Mouse (Mus musculus) heart, embryonic 16.5 days (tissue): ENCODE data around the gene Ptgir. TPM values are rescaled to one million over a fixed set of nuclear protein-coding genes. Genes with fewer than 3 reads are reported as not detected.

Experiments
- ATAC-seq: fragments of 200-750 bp; cut with Nextera tagmentation; replicated peaks from 2 replicates; pipeline ENCODE4 v1.8.0; 2017; ENCODE audit warnings: moderate number of reproducible peaks; ENCODE audit not compliant: insufficient read depth, low FRiP score; ENCODE audit errors: extremely low read depth
- H3K27ac ChIP-seq: fragments of 300-500 bp; sonication (generic); 2 replicates; pipeline ENCODE4 v1.5.1; 2014; ENCODE audit warnings: mild to moderate bottlenecking, low read length, control low read depth, moderate library complexity
- H3K27me3 ChIP-seq: fragments of 300-500 bp; sonication (generic); 2 replicates; pipeline ENCODE4 v1.6.1; 2014; ENCODE audit warnings: low read length, mixed read lengths; ENCODE audit not compliant: control insufficient read depth, insufficient read depth
- H3K36me3 ChIP-seq: fragments of 300-500 bp; sonication (generic); 2 replicates; pipeline ENCODE4 v1.6.1; 2014; ENCODE audit not compliant: control insufficient read depth, insufficient read depth
- H3K4me1 ChIP-seq: fragments of 300-500 bp; sonication (generic); 2 replicates; pipeline ENCODE4 v1.6.1; 2014; ENCODE audit warnings: low read length, mixed read lengths; ENCODE audit not compliant: control insufficient read depth, insufficient read depth
- H3K4me2 ChIP-seq: fragments of 300-500 bp; sonication (generic); 2 replicates; pipeline ENCODE4 v1.6.1; 2014; ENCODE audit warnings: low read depth, mild to moderate bottlenecking, control low read depth, low read length
- H3K4me3 ChIP-seq: fragments of 300-500 bp; sonication (generic); 2 replicates; pipeline ENCODE4 v1.5.1; 2014; ENCODE audit warnings: mild to moderate bottlenecking, control low read depth, low read length
- H3K9ac ChIP-seq: fragments of 300-500 bp; sonication (generic); 2 replicates; pipeline ENCODE4 v1.6.1; 2014; ENCODE audit warnings: low read length, control low read depth
- H3K9me3 ChIP-seq: fragments of 300-500 bp; sonication (generic); replicated peaks from 2 replicates; pipeline ENCODE4 v1.6.1; 2016; ENCODE audit warnings: low read length; ENCODE audit not compliant: control insufficient read depth
- WGBS: fragments of 180-500 bp; shearing (Covaris S2); extraction: QIAGEN DNeasy Blood & Tissue Kit; methylation state at CpG from one replicate; pipeline ENCODE4 v1.1.7; 2014; 5-methylcytosine and 5-hydroxymethylcytosine counted together
- polyA plus RNA-seq: library from polyadenylated mRNA; unstranded; fragments of >200 nt; fragmentation: Nextera tagmentation; extraction: Ambion mirVana; gene quantifications from 2 replicates; pipeline ENCODE4 v1.2.1, GENCODE M21; 2015

Ptgir gene
- polyA plus RNA-seq, 1 experiment from 2014 or later, result 1.4 TPM

- no peak overlapping the region for H3K9ac ChIP-seq
- WGBS, result 83% methylated on average over 4 of the region's 4 CpGs
- ATAC-seq, result no peak
- H3K4me3 ChIP-seq, result no peak overlapping the region
- H3K36me3 ChIP-seq, result peaks cover 46% of the 10 kb centered on the region
- H3K4me1 ChIP-seq, result peaks cover 26% of the 10 kb centered on the region
- H3K27ac ChIP-seq, result no peak overlapping the region
- H3K27me3 ChIP-seq, result peaks cover 6% of the 10 kb centered on the region
- peaks cover 20% of the 10 kb centered on the region for H3K9me3 ChIP-seq
- H3K4me2 ChIP-seq, result no peak overlapping the region
These were observed 22.0 kb upstream of the Ptgir start for GRCm38 (mm10) chr7:16884334-16884733.

- H3K27me3 ChIP-seq, result peaks cover 6% of the 10 kb centered on the region
- H3K4me2 ChIP-seq, result peak overlapping the region; percentile 45
- peaks cover 20% of the 10 kb centered on the region for H3K9me3 ChIP-seq
- H3K9ac ChIP-seq, result no peak overlapping the region; the same call in 1 of the 2 replicates
- 24% methylated on average over 89 of the region's 95 CpGs for WGBS
- H3K27ac ChIP-seq, result no peak overlapping the region
- peaks cover 46% of the 10 kb centered on the region for H3K36me3 ChIP-seq
- H3K4me3 ChIP-seq, result peak overlapping the region; percentile 38
- no peak for ATAC-seq
- H3K4me1 ChIP-seq, result peaks cover 24% of the 10 kb centered on the region
These were observed 21.0 kb upstream of the Ptgir start for GRCm38 (mm10) chr7:16885271-16885776.

GRCm38 (mm10) chr7:16885905-16886304 is 20.4 kb upstream of the Ptgir start:
- peaks cover 24% of the 10 kb centered on the region for H3K4me1 ChIP-seq
- no peak overlapping the region for H3K27ac ChIP-seq
- no peak overlapping the region for H3K4me2 ChIP-seq
- ATAC-seq, result no peak
- H3K9me3 ChIP-seq, result peaks cover 20% of the 10 kb centered on the region
- no peak overlapping the region for H3K4me3 ChIP-seq
- H3K9ac ChIP-seq, result no peak overlapping the region
- 55% methylated on average over 59 of the region's 59 CpGs for WGBS
- H3K27me3 ChIP-seq, result peaks cover 6% of the 10 kb centered on the region
- H3K36me3 ChIP-seq, result peaks cover 46% of the 10 kb centered on the region

- peaks cover 23% of the 10 kb centered on the region for H3K36me3 ChIP-seq
These were observed 15.8 kb upstream of the Ptgir start for GRCm38 (mm10) chr7:16890536-16890935.

GRCm38 (mm10) chr7:16890944-16891343 is 15.3 kb upstream of the Ptgir start:
- Histone ChIP-seq H3K4me2 (peak overlapping the region; percentile 68), H3K9ac (peak overlapping the region; percentile 53), H3K9me3 (peaks cover 8% of the 10 kb centered on the region), H3K36me3 (peaks cover 19% of the 10 kb centered on the region), H3K4me3 (peak overlapping the region; percentile 33), H3K27me3 (peaks cover 22% of the 10 kb centered on the region), H3K4me1 (peaks cover 19% of the 10 kb centered on the region), H3K27ac (peak overlapping the region; percentile 72)
- WGBS, result 0% methylated on average over 23 of the region's 23 CpGs
- ATAC-seq, result peak; percentile 82

More at GRCm38 (mm10) chr7:16890536-16890935, 15.8 kb upstream of the Ptgir start:
- H3K27me3 ChIP-seq, result peaks cover 22% of the 10 kb centered on the region
- H3K4me1 ChIP-seq, result peaks cover 19% of the 10 kb centered on the region
- H3K4me3 ChIP-seq, result peak overlapping the region; percentile 33
- peak overlapping the region; percentile 72 for H3K27ac ChIP-seq
- ATAC-seq, result no peak; the same call in 1 of the 2 replicates
- H3K4me2 ChIP-seq, result peak overlapping the region; percentile 68
- peak overlapping the region; percentile 44 for H3K9ac ChIP-seq
- peaks cover 12% of the 10 kb centered on the region for H3K9me3 ChIP-seq
- 29% methylated on average over 6 of the region's 6 CpGs for WGBS

- peaks cover 10% of the 10 kb centered on the region for H3K36me3 ChIP-seq
- H3K9ac ChIP-seq, result peak within 1 kb of the TSS; percentile 53
- WGBS, result under 1% methylated on average over 30 of the region's 30 CpGs
- peaks cover 19% of the 10 kb centered on the region for H3K4me1 ChIP-seq
- ATAC-seq, result peak; percentile 74
- H3K4me3 ChIP-seq, result peak within 1 kb of the TSS; percentile 33
- peaks cover 22% of the 10 kb centered on the region for H3K27me3 ChIP-seq
- H3K9me3 ChIP-seq, result no peaks in the 10 kb centered on the region
- H3K27ac ChIP-seq, result peak within 1 kb of the TSS; percentile 72
- H3K4me2 ChIP-seq, result peak within 1 kb of the TSS; percentile 68
These were observed 14.5 kb upstream of the Ptgir start, which contains the start of gene Gng8 for GRCm38 (mm10) chr7:16891641-16892351. Gene Gng8, plus strand, starts transcription at chr7:16891786.

GRCm38 (mm10) chr7:16892352-16892730 is 13.9 kb upstream of the Ptgir start:
- 0 out of 2 replicates have a peak, but pooled peaks have one; percentile 0 for ATAC-seq
- no peaks in the 10 kb centered on the region for H3K9me3 ChIP-seq
- H3K27me3 ChIP-seq, result peaks cover 22% of the 10 kb centered on the region
- H3K36me3 ChIP-seq, result peaks cover 6% of the 10 kb centered on the region
- H3K4me2 ChIP-seq, result peak overlapping the region; percentile 68
- H3K4me3 ChIP-seq, result peak overlapping the region; percentile 33
- H3K9ac ChIP-seq, result no peak overlapping the region
- WGBS, result 34% methylated on average over 9 of the region's 9 CpGs
- H3K4me1 ChIP-seq, result peaks cover 19% of the 10 kb centered on the region
- no peak overlapping the region for H3K27ac ChIP-seq

- Histone ChIP-seq H3K4me2 (no peak overlapping the region), H3K36me3 (no peaks in the 10 kb centered on the region), H3K9me3 (no peaks in the 10 kb centered on the region), H3K9ac (no peak overlapping the region), H3K4me1 (peaks cover 19% of the 10 kb centered on the region), H3K4me3 (no peak overlapping the region), H3K27ac (no peak overlapping the region), H3K27me3 (peaks cover 22% of the 10 kb centered on the region)
- 12% methylated on average over 6 of the region's 6 CpGs for WGBS
- ATAC-seq, result no peak
These were observed 12.7 kb upstream of the Ptgir start for GRCm38 (mm10) chr7:16893612-16894011.

GRCm38 (mm10) chr7:16894279-16894678 is 12.0 kb upstream of the Ptgir start:
- Histone ChIP-seq H3K9me3 (no peaks in the 10 kb centered on the region), H3K4me3 (no peak overlapping the region), H3K4me1 (peaks cover 19% of the 10 kb centered on the region), H3K36me3 (no peaks in the 10 kb centered on the region), H3K27ac (no peak overlapping the region), H3K4me2 (no peak overlapping the region), H3K9ac (no peak overlapping the region), H3K27me3 (peaks cover 22% of the 10 kb centered on the region)
- 4% methylated on average over 4 of the region's 4 CpGs for WGBS
- no peak for ATAC-seq
